Mouse (Mus musculus) E14TG2a.4 (cell line): ENCODE data around the gene Eif4a1.
A peak's percentile ranks its signal among the peaks of the same experiment; 100 is the strongest.

Experiments
- H3K27me3 ChIP-seq: 2 replicates; pipeline ENCODE4 v1.6.1; 2014; ENCODE audit warnings: low read length, control low read depth; ENCODE audit not compliant: insufficient read depth
- H3K36me3 ChIP-seq: 2 replicates; pipeline ENCODE4 v1.6.1; 2014; ENCODE audit warnings: low read length, control low read depth; ENCODE audit not compliant: insufficient read depth
- H3K4me1 ChIP-seq: replicated peaks from 2 replicates; pipeline ENCODE4 v1.6.1; 2014; ENCODE audit warnings: low read depth, low read length, control low read depth
- H3K4me3 ChIP-seq: replicated peaks from 2 replicates; pipeline ENCODE4 v1.5.1; 2014; ENCODE audit warnings: mild to moderate bottlenecking, low read length
- H3K9me3 ChIP-seq: 2 replicates; pipeline ENCODE4 v1.6.1; 2014; ENCODE audit warnings: low read length, control low read depth
- CTCF ChIP-seq: conservative IDR thresholded peaks from 2 replicates; pipeline ENCODE4 v1.5.1; 2014; ENCODE audit warnings: low read length
- NANOG ChIP-seq: IDR thresholded peaks from 2 replicates; pipeline ENCODE4 v1.6.1; 2014; ENCODE audit warnings: borderline replicate concordance, low read length, mixed read lengths
- POU5F1 ChIP-seq: IDR thresholded peaks from 2 replicates; pipeline ENCODE4 v1.6.1; 2014; ENCODE audit warnings: low read length, borderline replicate concordance

Gene Eif4a1

GRCm38 (mm10) chr11:69684128-69684745 lies 12.0 kb upstream of the Eif4a1 start:
- peaks cover 87% of the 10 kb centered on the region for H3K4me1 ChIP-seq
- TF ChIP-seq CTCF (no peak), POU5F1 (no peak), NANOG (no peak)
- peak overlapping the region; percentile 95 for H3K4me3 ChIP-seq
- H3K27me3 ChIP-seq: no peaks in the 10 kb centered on the region
- no peaks in the 10 kb centered on the region for H3K9me3 ChIP-seq
- H3K36me3 ChIP-seq: peaks cover 45% of the 10 kb centered on the region

GRCm38 (mm10) chr11:69683576-69683975 lies 11.4 kb upstream of the Eif4a1 start:
- no peaks in the 10 kb centered on the region for H3K9me3 ChIP-seq
- H3K27me3 ChIP-seq: no peaks in the 10 kb centered on the region
- H3K4me1 ChIP-seq: peaks cover 86% of the 10 kb centered on the region
- H3K4me3 ChIP-seq: peak overlapping the region; percentile 95; the same call in 1 of the 2 replicates
- no peak for TF ChIP-seq POU5F1
- no peak for TF ChIP-seq NANOG
- TF ChIP-seq CTCF: no peak
- H3K36me3 ChIP-seq: peaks cover 52% of the 10 kb centered on the region

GRCm38 (mm10) chr11:69682840-69683533 lies 10.8 kb upstream of the Eif4a1 start:
- TF ChIP-seq NANOG (no peak), POU5F1 (no peak), CTCF (peak; percentile 89)
- H3K4me3 ChIP-seq: peak overlapping the region; percentile 95
- no peaks in the 10 kb centered on the region for H3K27me3 ChIP-seq

DNA sequence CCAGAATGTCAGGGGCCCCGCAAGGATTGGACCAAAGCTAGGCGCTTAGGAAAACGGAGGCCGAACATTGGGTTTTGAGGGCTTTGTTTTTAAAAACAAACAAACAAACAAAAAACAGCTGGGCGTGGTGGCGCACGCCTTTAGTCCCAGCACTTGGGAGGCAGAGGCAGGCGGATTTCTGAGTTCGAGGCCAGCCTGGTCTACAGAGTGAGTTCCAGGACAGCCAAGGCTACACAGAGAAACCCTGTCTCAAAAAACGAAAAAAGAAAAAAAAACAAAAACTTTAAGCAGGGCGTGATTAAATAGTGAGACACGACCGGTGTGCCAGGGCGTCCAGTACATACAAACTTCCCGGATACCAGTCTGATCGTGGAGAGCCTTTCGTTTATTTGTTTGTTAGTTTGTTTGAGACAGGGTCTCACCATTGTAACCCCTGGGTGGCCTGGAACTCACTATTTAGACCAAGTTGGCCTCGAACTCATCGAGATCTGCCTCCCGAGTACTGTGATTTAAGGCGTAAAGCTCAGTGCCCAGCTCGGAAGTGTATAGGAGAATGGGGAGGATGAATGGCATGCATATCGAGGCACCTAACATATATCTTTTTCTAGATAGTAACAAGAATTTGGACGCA lies 10.1 kb upstream of the Eif4a1 start:
- peak overlapping the region; percentile 95 for H3K4me3 ChIP-seq

More at GRCm38 (mm10) chr11:69682840-69683533, 10.8 kb upstream of the Eif4a1 start:
- Histone ChIP-seq H3K36me3 (peaks cover 53% of the 10 kb centered on the region), H3K4me1 (peaks cover 86% of the 10 kb centered on the region), H3K9me3 (no peaks in the 10 kb centered on the region)

DNA sequence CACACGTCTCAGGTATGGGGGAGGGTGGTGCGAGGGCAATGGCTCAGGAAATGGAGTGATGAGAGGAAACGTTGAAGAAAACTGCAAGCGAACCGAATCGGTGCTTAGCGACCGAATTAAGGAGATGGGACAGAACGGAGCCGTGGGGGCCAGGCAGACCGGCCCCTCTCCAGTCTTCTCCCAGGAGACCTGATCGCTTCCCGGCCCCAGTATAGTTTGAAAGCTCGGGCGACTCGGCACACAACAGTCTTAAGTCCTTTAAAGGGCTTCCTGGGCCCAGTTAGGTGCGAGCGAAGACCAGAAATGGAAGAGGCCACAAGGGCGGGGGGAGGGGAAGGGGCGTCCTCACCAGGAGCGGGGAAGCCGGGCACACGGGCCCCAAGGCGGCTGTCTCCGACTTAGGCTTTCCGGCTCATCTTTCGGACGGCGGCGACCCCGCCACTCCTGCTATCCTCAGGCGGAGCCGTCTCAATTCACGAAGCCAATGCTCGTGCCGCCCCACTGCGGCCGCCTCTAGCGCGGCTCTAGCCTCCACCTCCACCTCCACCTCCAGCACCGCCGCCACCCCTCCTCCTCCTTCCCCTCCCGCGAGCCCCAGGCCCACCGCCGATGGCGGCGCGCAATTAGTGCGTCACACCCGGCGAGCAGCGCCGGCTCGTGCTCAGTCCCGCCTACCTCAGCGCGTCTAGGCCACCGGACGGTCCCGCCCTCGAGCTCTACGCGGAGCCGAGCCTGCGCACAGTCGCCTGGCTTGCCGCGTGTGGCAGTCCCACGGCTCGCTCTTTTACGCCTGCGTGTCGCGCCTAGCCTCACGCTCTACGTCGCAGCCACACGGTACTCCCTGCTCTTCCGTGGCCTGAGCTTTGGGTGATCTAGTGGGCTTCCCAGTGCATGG lies 9.3 kb upstream of the Eif4a1 start, which contains the start of gene Senp3:
Gene Senp3 (minus strand): TSS at position 771 of the 895 bp plus-strand sequence.
- Histone ChIP-seq H3K27me3 (no peaks in the 10 kb centered on the region), H3K4me3 (peak within 1 kb of the TSS; percentile 95), H3K4me1 (peaks cover 85% of the 10 kb centered on the region), H3K9me3 (no peaks in the 10 kb centered on the region), H3K36me3 (peaks cover 56% of the 10 kb centered on the region)
- TF ChIP-seq CTCF (no peak), NANOG (no peak), POU5F1 (no peak)

More for the DNA sequence above, 10.1 kb upstream of the Eif4a1 start:
- peaks cover 53% of the 10 kb centered on the region for H3K36me3 ChIP-seq
- peaks cover 85% of the 10 kb centered on the region for H3K4me1 ChIP-seq
- TF ChIP-seq CTCF: no peak
- no peak for TF ChIP-seq NANOG
- no peak for TF ChIP-seq POU5F1
- no peaks in the 10 kb centered on the region for H3K27me3 ChIP-seq
- H3K9me3 ChIP-seq: no peaks in the 10 kb centered on the region

DNA sequence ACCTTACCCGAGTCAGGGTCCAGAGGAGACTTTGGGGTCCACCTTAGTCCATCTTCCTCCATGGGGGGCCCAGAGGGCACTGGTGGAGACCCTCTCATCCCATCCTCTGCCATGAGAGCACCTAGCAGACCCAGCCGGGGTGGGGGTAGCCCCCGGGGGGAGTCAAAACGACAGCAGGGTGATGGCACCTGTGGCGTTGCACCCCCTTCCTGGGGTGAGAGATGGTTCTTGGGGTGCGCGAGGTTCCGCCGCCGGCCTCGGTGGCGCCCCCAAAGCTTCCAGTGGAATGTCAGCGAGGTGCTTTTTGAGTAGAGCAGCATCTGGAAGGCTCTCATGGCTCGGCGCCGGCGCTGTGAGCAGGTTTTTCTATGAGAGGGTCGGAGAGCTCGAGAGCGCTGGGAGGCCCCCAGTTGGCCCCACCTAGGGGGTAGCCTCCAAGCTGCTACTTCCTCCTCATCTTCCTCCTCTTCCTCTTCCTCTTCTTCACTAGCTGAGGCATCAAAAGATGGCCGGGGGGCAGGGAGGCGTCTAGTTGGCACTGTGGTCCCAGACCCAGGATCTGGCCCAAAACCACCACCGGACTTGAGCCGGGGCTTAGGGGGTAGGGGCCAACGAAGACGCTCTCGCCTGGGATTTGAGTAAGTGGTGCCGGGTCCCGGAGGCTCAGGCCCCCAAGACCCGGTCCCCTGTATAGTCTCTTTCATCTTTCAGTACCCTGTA lies 8.1 kb upstream of the Eif4a1 start:
- Histone ChIP-seq H3K36me3 (peaks cover 68% of the 10 kb centered on the region), H3K9me3 (no peaks in the 10 kb centered on the region), H3K4me1 (peaks cover 85% of the 10 kb centered on the region), H3K4me3 (peak overlapping the region; percentile 95), H3K27me3 (no peaks in the 10 kb centered on the region)
- TF ChIP-seq NANOG (no peak), CTCF (no peak), POU5F1 (no peak)

DNA sequence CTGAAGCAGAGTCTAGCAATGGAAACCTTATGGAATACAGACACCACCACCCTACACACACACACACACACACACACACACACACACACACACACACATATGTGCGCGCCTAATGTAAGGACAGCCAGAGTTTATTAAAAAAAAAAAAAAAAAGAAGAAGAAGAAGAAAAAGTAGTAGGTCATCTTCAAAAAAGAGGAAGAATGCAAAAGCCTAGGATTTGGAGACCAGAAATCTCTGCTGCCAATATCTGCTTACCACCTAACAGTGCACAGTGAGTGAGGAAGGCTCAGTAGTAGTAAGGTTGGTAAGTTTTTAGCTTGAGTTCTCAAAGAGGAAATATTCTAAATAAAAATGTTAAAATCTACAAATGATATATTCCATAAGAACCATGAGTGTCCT lies 6.9 kb upstream of the Eif4a1 start:
- H3K9me3 ChIP-seq: no peaks in the 10 kb centered on the region
- TF ChIP-seq POU5F1: no peak
- TF ChIP-seq NANOG: no peak
- TF ChIP-seq CTCF: no peak
- H3K27me3 ChIP-seq: no peaks in the 10 kb centered on the region
- H3K4me3 ChIP-seq: peak overlapping the region; percentile 95
- peaks cover 77% of the 10 kb centered on the region for H3K36me3 ChIP-seq
- H3K4me1 ChIP-seq: peaks cover 85% of the 10 kb centered on the region
